Mouse (Mus musculus) B cell, adult 67 days (primary cell): ENCODE results near the gene Prex1. TPM values are rescaled to one million over a fixed set of nuclear protein-coding genes. Genes with fewer than 3 reads are reported as not detected.

Experiments used
- total RNA-seq, 2 experiments: library from RNA; stranded (reverse); gene quantifications; 4 replicates each; pipeline ENCODE4 v1.2.4; 2023

Gene Prex1
- total RNA-seq: 100 to 1,000 TPM; 113 to 122 TPM

DNA sequence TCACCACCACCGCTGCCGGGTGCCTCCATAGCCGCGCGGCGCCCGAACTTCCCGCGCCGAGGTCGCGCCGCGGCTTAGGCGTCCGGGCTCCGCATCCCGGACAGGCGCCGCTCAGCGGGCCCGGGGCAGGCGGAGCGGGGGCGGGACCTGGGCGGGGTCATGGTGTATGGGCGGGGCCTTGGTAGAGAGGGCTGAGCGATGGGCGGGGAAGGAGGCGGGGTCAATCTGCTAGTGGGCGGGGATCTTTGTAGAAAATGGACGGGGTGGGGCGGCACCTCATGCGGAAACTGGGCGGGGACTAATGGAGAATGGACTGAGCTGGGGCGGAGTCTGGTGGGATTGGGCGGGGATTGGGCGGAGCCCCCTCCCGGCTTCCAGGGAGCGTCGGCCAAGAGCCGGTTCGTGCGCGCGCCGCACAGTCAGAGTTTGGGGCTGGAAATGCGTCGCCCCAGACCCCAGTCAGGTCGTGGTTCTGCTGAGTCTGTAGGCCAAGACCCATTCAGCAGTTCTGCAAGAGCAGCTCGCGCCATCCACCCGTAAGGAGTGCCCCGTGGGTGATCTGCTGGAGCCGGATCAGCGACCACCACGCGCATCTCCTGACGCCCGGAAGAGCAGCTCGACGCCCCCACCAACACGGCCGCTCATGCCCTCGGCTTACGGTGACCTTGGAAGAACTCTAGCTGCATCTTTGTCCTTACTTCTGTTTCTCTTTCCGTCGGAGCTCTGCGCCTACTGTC lies at the start of gene Prex1:
Gene Prex1, minus strand, starts transcription at position 143 of the 737 bp plus-strand sequence.

Other genes starting within 250 kb of the Prex1 start
- gene Trp53rkb, start 78.7 kb upstream of the Prex1 start, total RNA-seq: 10 to 100 TPM in 1 of 2 experiments, 1 to 10 TPM in 1; 9.3 to 17.0 TPM
- gene Arfgef2, start 91.8 kb upstream of the Prex1 start, total RNA-seq: 10 to 100 TPM; 67.6 to 73.0 TPM
- gene Cse1l, start 192.2 kb upstream of the Prex1 start, total RNA-seq: 10 to 100 TPM; 92.0 to 96.2 TPM